Mouse (Mus musculus) megakaryocyte, embryonic 14.5 days (primary cell): Measurements from ENCODE around the gene Frrs1. TPM values are rescaled to one million over a fixed set of nuclear protein-coding genes. Genes with fewer than 3 reads are reported as not detected.

ENCODE experiments used
- H3K27me3 ChIP-seq: replicated peaks from 2 replicates; pipeline ENCODE3; 2012; ENCODE audit warnings: inconsistent platforms
- H3K36me3 ChIP-seq: replicated peaks from 2 replicates; pipeline ENCODE3; 2012; ENCODE audit warnings: low read length, inconsistent platforms, mixed read lengths
- H3K4me1 ChIP-seq: 2 replicates; pipeline ENCODE4 v1.6.1; 2012; ENCODE audit warnings: inconsistent platforms
- H3K4me3 ChIP-seq: replicated peaks from 2 replicates; pipeline ENCODE3; 2012; ENCODE audit warnings: moderate library complexity, mild to moderate bottlenecking, inconsistent platforms
- H3K9me3 ChIP-seq: 2 replicates; pipeline ENCODE4 v1.6.1; 2012; ENCODE audit warnings: inconsistent platforms
- FLI1 ChIP-seq: IDR thresholded peaks from 2 replicates; pipeline ENCODE4 v1.6.1; 2012; ENCODE audit warnings: low read length, inconsistent platforms, mixed read lengths
- GATA1 ChIP-seq: IDR thresholded peaks from 3 replicates; pipeline ENCODE4 v1.6.1; 2012; ENCODE audit warnings: mixed read lengths, low read length, inconsistent platforms, borderline replicate concordance
- polyA plus RNA-seq: library from polyadenylated mRNA; stranded (reverse); fragments of >175 nt; gene quantifications from 2 replicates; pipeline ENCODE4 v1.2.3, GENCODE M21; 2012; ENCODE audit warnings: low replicate concordance; ENCODE audit not compliant: insufficient read depth

Gene Frrs1
- polyA plus RNA-seq, 1 experiment, result 13.7 TPM

GRCm38 (mm10) chr3:116941559-116942117, 82.4 kb downstream of the Frrs1 start:
- Histone ChIP-seq H3K36me3 (no peaks in the 10 kb centered on the region), H3K9me3 (peaks cover 6% of the 10 kb centered on the region), H3K27me3 (no peaks in the 10 kb centered on the region), H3K4me1 (no peaks in the 10 kb centered on the region), H3K4me3 (no peak overlapping the region)
- TF ChIP-seq FLI1, result no peak
- no peak for TF ChIP-seq GATA1

DNA sequence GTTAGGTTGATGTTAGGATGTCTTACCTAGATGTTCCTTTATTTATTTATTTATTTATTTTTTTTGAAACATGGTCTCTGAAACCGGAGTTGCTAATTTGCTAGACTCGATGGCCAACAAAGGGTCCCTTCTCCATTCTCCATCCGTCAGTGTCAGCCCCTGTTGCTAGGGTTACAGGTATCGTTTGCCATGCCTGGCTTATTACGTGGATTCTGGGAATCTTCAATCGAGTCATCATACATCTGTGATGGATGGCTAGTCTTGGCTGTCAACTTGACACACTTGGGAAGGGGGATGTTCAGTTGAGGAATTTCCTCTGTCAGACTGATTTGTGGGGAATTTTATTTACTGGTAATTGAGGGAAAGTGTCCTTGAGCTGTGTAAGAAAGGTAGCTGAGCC, 83.5 kb downstream of the Frrs1 start:
- Histone ChIP-seq H3K4me3 (no peak overlapping the region), H3K9me3 (peaks cover 6% of the 10 kb centered on the region), H3K4me1 (no peaks in the 10 kb centered on the region), H3K27me3 (no peaks in the 10 kb centered on the region), H3K36me3 (no peaks in the 10 kb centered on the region)
- TF ChIP-seq GATA1, result no peak
- TF ChIP-seq FLI1, result no peak

GRCm38 (mm10) chr3:116943422-116943821, 84.2 kb downstream of the Frrs1 start:
- peaks cover 2% of the 10 kb centered on the region; the same call in 1 of the 2 replicates for H3K9me3 ChIP-seq
- no peaks in the 10 kb centered on the region for H3K36me3 ChIP-seq
- TF ChIP-seq FLI1, result no peak
- no peak for TF ChIP-seq GATA1
- H3K27me3 ChIP-seq, result no peaks in the 10 kb centered on the region
- H3K4me1 ChIP-seq, result no peaks in the 10 kb centered on the region
- H3K4me3 ChIP-seq, result no peak overlapping the region

- Histone ChIP-seq H3K4me1 (no peaks in the 10 kb centered on the region), H3K9me3 (no peaks in the 10 kb centered on the region), H3K36me3 (no peaks in the 10 kb centered on the region), H3K27me3 (peaks cover 2% of the 10 kb centered on the region), H3K4me3 (no peak overlapping the region)
- TF ChIP-seq GATA1 (no peak), FLI1 (no peak)
These were observed 87.2 kb downstream of the Frrs1 start for GRCm38 (mm10) chr3:116946476-116946875.

GRCm38 (mm10) chr3:116950665-116951115, 91.4 kb downstream of the Frrs1 start:
- H3K27me3 ChIP-seq, result peaks cover 2% of the 10 kb centered on the region
- TF ChIP-seq GATA1, result no peak
- TF ChIP-seq FLI1, result no peak
- H3K9me3 ChIP-seq, result no peaks in the 10 kb centered on the region
- H3K4me3 ChIP-seq, result no peak overlapping the region
- H3K36me3 ChIP-seq, result no peaks in the 10 kb centered on the region
- no peaks in the 10 kb centered on the region for H3K4me1 ChIP-seq

GRCm38 (mm10) chr3:116951489-116951888, 92.2 kb downstream of the Frrs1 start:
- no peak overlapping the region for H3K4me3 ChIP-seq
- H3K9me3 ChIP-seq, result no peaks in the 10 kb centered on the region
- no peak for TF ChIP-seq GATA1
- TF ChIP-seq FLI1, result no peak
- no peaks in the 10 kb centered on the region for H3K36me3 ChIP-seq
- peaks cover 2% of the 10 kb centered on the region for H3K27me3 ChIP-seq
- H3K4me1 ChIP-seq, result no peaks in the 10 kb centered on the region

GRCm38 (mm10) chr3:116952242-116952899, 93.1 kb downstream of the Frrs1 start:
- Histone ChIP-seq H3K36me3 (no peaks in the 10 kb centered on the region), H3K4me3 (no peak overlapping the region), H3K9me3 (no peaks in the 10 kb centered on the region), H3K27me3 (peaks cover 2% of the 10 kb centered on the region), H3K4me1 (no peaks in the 10 kb centered on the region)
- TF ChIP-seq FLI1 (no peak), GATA1 (no peak)

DNA sequence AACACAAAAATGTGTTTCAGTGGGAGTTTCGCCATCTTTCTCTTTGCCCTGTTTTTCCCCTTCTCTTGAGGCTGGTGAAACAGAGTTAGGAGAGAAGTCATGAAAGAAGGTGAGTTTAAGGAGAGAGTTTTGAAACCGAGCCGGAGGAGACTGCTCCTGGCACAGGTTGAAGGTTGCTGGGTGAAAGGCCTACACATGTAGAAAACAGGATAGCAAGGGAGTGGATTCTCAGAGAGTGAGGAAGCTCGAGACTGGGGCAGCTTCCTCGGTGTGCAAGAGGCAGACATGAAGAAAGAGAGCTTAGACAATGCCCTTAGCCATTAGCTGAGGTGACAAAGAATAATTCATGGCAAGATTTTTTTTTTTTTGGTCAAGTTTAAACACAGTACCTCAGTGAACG, 94.1 kb downstream of the Frrs1 start:
- no peak overlapping the region for H3K4me3 ChIP-seq
- no peaks in the 10 kb centered on the region for H3K9me3 ChIP-seq
- no peaks in the 10 kb centered on the region for H3K36me3 ChIP-seq
- no peaks in the 10 kb centered on the region for H3K4me1 ChIP-seq
- TF ChIP-seq GATA1 (no peak), FLI1 (no peak)
- H3K27me3 ChIP-seq, result peaks cover 2% of the 10 kb centered on the region

- Histone ChIP-seq H3K4me3 (no peak overlapping the region), H3K27me3 (no peaks in the 10 kb centered on the region), H3K36me3 (no peaks in the 10 kb centered on the region), H3K9me3 (no peaks in the 10 kb centered on the region), H3K4me1 (no peaks in the 10 kb centered on the region)
- TF ChIP-seq GATA1, result no peak
- no peak for TF ChIP-seq FLI1
These were observed 95.8 kb downstream of the Frrs1 start for GRCm38 (mm10) chr3:116955061-116955460.

Other genes with a start within 250 kb of the Frrs1 start
- 0.64 and 6.4 TPM in 2 replicates for gene Trmt13, start 244.9 kb upstream of the Frrs1 start, polyA plus RNA-seq
- gene Mfsd14a, start 196.8 kb upstream of the Frrs1 start, polyA plus RNA-seq, result 7.1 TPM in 1 of 2 replicates, not detected in the other
- gene Gm43191, start 178.2 kb upstream of the Frrs1 start, polyA plus RNA-seq, result not detected in 2 replicates
- 4.1 and 4.5 TPM in 2 replicates for gene Slc35a3, start 146.6 kb upstream of the Frrs1 start, polyA plus RNA-seq
- 0.34 and 1.0 TPM in 2 replicates for gene Agl, start 51.3 kb upstream of the Frrs1 start, polyA plus RNA-seq
- gene 4930455H04Rik, start 108.8 kb downstream of the Frrs1 start, polyA plus RNA-seq, result not detected in 2 replicates
- not detected in 2 replicates for gene Palmd, start 109.5 kb downstream of the Frrs1 start, polyA plus RNA-seq